Mouse (Mus musculus) CD4-positive, CD25-positive, alpha-beta regulatory T cell, adult 2 months (primary cell): Measurements from ENCODE around the gene Serpina3f.

ENCODE experiments used
- DNase-seq: peaks from one replicate; pipeline ENCODE4 v3.0.0-alpha.2; 2012; ENCODE audit warnings: low read depth, low spot score

Gene Serpina3f

GRCm38 (mm10) chr12:104248231-104248630 lies 33.9 kb downstream of the Serpina3f start:
- no peak for DNase-seq

- DNase-seq, result no peak
These were observed 46.7 kb downstream of the Serpina3f start for GRCm38 (mm10) chr12:104261041-104261440.

GRCm38 (mm10) chr12:104262863-104263262 lies 48.5 kb downstream of the Serpina3f start, which contains the start of gene Serpina3i:
Serpina3i (plus strand) TSS chr12:104263122.
- DNase-seq, result no peak

GRCm38 (mm10) chr12:104266374-104266773 lies 52.0 kb downstream of the Serpina3f start:
- DNase-seq, result no peak
